Mouse (Mus musculus): ENCODE measurements around the gene Sim2. TPM values are rescaled to one million over a fixed set of nuclear protein-coding genes. Genes with fewer than 3 reads are reported as not detected.

The Sim2 gene
- total RNA-seq, 2 experiments from 2014 or later, result not detected

DNA sequence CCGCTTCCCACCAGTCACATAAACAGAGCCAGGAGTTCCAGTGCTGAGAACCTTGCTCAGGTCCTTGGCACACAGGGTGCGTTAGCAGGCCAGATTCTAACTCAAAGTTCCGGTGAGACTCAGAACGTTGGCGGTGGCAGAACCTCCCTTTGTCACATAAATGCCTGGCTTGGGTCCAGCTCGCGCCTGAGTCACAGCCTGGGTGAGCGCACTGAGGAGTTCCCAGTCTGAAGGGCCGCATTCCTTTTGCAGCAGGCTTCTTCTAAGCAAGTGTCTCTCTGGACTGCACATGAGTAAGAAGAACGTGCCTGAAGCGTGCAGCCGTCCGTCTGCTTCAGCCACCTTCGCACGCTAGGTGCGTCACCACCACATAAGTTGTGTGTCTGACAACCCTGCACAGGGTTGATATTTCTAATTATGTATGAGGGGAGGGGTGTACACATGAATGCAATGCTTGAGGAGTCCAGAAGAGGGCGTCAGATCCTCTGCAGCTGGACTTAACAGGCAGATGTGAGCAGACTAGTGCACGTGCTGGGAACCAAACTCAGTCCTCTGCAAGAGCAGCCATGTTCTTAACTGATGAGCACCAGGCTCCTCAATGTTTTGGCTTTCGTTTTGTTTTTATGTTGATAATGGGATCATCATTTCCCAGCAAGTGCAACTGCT, 9.2 kb upstream of the Sim2 start:
- ATAC-seq (replicated peaks; ENCODE audit: low FRiP score, poor library complexity, severe bottlenecking), result no peak

DNA sequence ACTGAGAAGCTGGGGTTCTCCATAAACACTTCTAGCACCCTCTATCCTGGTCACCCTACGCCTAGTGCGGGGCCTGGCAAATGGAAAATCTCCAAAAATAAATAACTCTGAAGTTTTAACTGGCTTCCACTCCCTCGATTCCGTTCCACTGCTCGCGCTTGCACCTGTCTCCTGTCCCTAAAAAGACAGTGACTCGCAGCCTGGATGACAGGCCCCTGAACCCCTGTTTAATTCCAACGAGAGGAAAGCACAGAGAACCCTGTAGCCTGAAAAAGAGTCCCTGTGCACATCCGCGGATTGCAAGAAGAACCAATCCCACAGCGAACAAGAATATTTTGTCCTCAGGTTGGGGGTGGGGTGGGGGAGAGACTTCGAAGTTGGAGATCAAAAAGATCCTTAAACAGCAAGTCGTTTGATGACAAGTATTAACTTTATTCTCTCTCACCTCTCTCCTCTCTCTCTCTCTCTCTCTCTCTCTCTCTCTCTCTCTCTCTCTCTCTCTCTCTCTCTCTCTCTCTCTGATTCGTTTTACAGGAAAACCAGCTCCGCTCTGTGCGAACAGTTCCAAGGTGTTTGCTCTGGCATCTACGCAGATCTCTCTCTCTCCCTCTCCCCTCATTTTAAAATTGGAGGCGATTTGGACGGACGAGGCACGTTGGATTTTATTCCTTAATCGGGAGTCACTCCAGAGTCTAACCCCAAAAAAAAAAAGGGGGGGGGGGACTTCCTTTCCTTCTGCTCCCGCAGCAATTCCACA, 6.2 kb upstream of the Sim2 start:
- ATAC-seq (replicated peaks; ENCODE audit: low FRiP score, poor library complexity, severe bottlenecking), result no peak

DNA sequence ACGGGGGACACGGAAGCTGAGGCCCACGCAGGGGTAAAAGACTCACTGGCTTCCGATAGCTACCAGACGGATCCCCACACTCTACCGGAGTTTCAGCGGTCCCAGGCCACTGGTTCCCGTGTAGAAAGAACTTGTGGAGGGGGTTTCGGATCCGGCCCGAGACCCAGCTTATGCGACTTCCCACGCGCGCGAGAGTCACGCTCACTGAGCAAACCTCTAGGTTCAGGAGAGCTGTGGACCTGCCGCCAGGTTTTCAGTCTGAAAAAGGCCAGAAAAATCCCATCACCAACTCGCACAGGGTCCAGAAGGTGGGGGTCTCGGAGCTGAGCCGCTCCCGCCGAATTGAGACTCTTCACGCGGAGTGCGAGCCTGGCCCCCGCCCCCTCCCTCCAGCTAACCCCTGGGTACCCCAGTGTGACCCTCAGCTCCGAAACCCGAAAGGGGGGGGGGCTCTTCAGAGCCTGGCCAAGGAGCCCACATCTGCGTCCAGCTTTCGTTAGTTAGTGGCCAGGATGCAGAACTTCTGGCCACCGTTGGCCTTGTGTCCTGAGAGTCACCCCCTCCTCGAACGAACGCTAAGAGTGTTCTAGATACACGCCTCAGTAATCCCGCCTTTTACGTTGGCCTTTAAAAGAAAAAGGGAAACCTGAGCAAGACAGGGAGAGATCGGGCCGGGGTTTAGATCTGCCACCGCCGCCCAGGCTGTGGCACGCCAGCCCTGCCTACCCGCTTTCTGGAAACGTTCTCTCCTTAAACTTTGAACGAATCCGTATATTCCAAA, 5.5 kb upstream of the Sim2 start:
- ATAC-seq (replicated peaks; ENCODE audit: low FRiP score, poor library complexity, severe bottlenecking), result no peak

DNA sequence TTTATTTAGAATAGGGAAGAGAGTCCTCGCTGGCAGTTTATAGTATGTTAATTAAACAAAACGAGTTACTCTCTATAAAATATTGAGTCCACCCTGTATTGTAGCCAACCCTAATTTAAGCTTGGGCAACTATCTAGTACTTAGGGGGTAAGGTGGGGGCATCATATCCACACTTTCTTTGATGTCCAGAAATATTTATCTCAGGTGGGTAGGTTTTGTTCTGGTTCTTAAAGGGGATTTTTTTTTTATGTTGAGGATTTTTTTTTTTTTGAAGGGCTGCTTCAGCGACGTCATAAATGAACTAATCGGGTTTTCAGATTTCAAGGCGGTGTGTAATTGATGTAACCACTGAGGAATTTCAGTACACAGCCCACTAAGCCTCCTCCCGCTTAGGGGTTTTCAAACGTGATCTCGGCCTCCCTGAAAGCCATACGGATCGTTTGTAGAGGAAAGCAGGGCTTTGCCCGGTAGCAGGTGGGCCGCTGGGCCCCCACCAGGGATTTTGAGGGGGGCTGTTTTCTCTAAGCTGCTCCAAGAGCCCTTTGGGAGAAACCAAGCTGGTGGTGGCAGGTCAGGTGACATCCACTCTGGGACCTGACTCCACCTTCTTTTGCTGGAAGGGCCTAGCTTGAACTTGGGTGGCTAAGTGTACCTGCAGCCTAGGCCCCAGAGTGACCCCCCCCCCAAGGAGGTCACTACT, 4.7 kb upstream of the Sim2 start:
- no peak for ATAC-seq (replicated peaks; ENCODE audit: low FRiP score, poor library complexity, severe bottlenecking)

DNA sequence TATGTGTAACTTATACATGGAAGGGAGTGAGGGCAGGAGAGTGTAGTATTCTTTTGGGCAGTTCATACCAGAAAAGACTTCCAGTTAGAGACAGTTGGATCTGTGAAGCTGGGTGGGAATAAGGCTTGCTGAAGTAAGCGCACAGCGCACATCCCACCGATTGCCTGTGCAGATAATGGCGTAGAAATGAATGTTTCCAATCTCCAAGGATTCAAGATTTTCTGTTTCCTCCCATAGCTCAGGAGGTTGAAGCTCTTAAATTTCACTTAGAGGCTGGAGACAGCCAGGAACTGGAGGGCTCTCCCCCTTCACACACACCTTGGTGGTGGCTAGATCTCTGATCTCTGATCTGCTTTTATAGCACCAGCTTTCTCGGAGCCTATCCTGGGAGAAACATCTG, 3.1 kb upstream of the Sim2 start:
- no peak for ATAC-seq (replicated peaks; ENCODE audit: low FRiP score, poor library complexity, severe bottlenecking)

DNA sequence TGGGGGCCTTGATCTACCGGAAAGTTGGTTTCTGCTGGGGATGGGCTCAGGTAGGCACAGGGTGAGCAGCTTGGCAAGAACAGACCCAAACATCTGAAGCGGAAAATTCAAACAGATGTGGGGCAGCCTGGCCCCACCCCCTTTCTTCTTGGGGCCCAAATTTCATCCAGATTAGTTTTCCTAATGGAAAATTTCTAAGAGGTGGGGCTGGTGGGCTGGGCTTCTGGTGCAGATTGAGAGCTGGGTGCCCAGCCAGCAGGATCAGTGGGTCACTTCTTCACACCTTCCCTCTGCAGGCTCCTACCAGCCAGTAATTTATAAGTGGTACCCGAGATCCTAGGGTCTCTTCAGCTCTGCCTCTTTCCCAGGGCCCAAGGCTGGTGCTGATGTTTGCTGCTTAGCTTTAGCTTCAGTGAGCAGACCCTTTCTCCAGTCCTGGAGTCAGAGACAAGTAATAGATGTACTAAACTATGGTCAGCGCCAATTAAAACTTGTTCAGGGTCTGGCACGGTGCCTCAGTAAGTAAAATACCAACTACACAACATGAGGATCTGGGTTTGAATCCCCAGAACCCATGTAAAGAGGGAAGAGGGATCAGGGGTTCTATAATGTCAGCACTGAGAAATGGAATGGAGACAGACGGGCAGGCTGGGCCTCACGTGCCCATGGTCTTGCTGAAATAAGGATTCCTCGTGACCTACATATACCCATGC, 2.6 kb upstream of the Sim2 start:
- no peak for ATAC-seq (replicated peaks; ENCODE audit: low FRiP score, poor library complexity, severe bottlenecking)

DNA sequence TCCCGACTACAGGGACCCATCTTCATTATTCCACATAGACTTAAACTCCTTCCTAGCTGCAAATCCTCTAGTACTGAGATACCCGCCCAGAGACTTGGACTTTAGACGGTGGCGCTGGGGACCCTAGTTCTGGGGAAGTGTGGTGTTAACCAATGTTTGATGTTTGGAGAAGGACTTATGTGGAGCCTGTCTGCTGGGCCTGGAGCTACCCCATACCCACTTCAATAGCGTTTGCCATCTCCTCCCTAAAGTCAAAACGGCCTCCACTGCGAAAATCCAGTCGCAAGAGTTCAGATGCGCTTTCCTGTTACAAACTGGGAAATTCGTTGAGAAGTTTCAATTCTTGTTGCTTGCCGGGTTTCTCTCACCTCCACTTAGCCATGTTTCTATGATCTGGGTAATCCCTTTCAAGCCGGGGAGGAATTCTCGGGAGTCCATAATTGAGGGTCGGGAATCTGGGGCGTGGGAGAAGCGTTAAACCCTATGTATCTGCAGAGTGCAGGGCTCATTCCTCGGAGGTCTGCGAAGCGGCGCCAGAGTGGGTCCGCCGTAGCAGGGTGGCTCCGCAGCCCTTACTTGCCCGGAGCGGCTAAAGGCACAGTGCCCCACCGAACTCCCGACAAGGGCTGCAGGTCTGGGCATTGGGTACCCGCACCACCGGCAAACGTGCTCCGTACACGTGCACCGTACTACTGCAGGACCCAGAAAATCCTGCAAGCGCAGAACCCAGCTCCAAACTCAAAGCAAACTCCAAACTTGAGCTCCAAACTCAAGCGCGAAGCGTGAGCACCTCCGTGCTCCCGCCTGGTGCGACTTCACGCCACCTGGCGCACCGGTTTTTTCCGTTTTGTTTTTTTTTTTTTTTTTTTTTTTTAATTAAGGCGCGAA, 1.5 kb upstream of the Sim2 start:
- no peak for ATAC-seq (replicated peaks; ENCODE audit: low FRiP score, poor library complexity, severe bottlenecking)

DNA sequence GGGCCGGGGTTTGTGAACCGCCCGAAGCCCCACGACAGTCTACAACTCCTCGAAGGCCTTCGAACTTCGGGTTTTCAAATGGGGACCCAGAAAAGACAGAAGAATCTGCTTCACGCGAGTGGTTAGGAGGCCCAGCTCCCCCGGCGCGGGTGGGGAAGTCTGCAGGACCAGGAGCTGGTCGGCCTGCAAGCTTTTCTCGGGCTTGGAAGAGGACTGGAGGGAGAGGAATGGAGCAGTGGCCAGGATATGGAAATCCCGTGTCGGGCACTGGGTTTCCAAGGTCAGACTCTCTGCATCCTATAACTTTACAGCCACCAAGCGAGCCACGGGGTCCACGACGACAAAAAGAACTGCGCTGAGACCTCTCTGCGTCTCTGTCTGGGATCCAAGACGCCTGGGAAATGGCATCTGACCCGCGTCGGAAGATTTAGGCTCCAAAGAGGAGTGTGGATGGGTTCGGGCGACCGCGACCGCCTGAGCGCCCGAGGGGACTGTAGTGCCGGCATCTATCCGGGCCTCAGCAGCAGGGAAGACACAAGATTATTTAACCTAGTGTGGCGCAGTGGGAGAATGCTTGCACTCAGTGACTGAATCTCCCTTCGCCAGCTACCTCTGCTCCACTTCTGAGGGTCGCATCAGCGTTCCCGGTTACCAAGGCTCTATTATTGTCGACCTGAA, 744 bp upstream of the Sim2 start:
- no peak for ATAC-seq (replicated peaks; ENCODE audit: low FRiP score, poor library complexity, severe bottlenecking)

DNA sequence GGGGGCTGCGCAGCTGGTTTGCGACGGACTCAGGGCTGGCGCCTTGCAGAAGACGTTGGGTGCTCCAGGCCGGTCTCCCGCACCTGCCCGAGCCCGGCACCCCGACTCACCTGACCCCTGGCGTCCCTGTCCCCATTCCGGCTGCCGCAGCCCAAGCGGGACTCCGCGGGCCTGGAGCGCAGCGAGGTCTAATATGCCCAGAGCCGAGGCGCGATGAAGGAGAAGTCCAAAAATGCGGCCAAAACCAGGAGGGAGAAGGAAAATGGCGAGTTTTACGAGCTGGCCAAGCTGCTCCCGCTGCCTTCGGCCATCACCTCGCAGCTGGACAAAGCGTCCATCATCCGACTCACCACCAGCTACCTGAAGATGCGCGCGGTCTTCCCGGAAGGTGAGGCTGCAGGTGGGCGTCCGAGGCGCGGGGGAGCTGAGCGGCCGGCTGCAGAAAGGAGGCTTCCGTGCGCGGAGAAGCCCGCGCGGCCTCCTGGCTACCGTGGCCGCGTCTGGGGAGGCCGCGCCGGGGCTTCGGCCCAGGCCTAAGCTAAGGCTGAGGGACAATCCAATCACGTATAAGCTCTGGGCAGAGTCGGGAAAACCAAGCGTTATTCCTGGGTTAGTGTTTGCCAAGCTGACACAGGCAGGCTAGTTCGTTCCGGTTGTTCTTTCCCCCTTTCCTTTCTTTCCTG, 1.0 kb downstream of the Sim2 start:
- ATAC-seq (replicated peaks; ENCODE audit: low FRiP score, poor library complexity, severe bottlenecking), result no peak

DNA sequence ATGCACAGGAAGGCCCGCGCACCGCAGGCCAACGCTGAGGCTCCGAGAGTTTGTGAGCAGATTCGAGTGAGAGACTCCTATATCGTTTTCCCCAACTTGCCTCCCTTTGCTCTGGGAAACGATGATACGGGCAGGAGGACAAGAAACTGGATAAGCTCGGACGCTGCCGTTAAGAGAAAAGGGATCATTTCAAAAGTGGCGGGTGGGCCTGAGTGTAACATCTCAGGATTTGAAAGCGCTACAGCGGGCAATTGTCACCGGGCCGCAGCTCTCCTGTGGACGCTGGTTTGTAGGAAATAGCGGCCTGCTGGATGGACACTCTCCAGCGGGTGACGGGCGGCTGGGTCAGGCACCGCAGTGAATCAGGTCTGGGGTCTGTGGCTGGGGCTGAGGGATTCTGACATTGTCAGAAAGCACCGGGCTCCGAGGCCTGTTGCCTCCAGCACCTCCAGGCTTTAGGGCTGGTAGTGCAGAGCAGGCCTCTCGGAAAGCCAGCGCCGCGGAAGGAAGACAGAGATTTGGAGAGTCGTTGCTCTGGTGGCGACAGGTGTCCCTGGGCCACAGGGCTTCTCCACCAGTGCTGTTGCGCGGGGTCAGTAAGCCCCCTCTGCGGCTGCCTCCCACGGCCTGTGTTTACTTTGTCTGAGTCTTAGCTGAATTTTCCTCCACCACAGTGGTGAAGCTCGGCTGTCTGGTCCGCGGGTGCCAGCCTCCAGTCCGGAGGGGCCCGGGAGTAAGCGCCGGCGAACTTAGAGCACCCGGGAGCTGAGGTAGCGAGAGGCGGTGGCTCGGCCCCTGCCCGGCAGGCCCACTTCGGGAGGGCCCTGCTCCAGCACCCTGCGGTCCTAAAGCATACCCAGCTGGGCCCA, 2.2 kb downstream of the Sim2 start:
- ATAC-seq (replicated peaks; ENCODE audit: low FRiP score, poor library complexity, severe bottlenecking), result no peak

DNA sequence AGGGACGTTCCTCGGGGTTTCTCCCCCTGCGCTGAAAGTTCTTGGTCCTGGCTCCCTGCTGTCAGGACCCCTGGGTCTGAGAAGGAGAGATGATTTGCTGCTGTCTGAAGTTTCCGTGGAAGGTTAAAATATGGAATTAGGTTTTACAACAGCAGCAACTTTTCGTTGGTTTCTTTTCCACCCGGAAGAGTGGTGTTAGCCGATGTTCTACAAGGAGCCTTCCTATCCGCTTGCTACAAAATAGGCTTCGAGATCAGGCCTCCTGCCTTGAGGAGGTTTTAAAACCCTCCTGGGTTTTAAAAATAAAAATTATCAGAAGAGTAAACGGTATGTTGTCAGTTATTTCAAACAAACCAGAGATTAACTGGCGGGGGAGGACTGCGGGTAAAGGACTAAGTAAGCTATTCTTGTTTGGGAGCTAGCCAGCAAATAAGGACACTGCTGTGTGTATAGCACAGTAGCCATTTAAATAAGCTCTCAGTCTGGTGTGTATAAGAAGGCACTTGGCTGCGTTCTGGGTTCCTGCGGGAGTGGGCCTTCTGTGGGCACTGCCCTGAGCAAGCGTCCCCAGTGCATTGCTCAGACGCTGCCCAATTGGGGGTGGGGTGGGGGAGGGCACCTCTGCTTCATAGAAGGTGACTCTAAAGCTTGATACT, 3.0 kb downstream of the Sim2 start:
- no peak for ATAC-seq (replicated peaks; ENCODE audit: low FRiP score, poor library complexity, severe bottlenecking)

DNA sequence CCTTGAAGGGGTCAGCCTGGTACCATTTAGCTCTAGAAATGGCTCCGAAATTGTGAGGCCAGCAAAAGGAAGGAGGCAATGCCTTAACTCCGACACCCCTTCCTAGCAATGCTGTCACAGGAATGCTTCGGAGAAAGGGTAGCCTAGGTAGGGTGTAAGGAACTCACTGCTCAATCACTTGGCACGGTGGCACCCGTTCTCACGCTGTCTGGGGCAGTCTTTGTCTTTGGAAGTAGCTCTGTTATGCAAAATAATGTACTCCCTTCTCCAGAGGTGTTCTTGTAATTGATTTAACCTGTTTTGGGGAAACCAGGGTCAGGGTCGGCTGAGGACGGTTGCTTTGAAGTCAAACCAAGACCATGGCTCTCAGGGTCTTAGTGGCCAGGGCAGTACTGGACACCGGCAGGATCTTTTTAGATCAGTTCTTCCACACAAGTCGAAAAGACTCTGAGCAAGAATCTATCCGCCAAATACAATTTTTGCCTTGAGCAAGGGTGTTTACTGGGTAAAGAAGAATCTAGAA, 3.6 kb downstream of the Sim2 start:
- no peak for ATAC-seq (replicated peaks; ENCODE audit: low FRiP score, poor library complexity, severe bottlenecking)

DNA sequence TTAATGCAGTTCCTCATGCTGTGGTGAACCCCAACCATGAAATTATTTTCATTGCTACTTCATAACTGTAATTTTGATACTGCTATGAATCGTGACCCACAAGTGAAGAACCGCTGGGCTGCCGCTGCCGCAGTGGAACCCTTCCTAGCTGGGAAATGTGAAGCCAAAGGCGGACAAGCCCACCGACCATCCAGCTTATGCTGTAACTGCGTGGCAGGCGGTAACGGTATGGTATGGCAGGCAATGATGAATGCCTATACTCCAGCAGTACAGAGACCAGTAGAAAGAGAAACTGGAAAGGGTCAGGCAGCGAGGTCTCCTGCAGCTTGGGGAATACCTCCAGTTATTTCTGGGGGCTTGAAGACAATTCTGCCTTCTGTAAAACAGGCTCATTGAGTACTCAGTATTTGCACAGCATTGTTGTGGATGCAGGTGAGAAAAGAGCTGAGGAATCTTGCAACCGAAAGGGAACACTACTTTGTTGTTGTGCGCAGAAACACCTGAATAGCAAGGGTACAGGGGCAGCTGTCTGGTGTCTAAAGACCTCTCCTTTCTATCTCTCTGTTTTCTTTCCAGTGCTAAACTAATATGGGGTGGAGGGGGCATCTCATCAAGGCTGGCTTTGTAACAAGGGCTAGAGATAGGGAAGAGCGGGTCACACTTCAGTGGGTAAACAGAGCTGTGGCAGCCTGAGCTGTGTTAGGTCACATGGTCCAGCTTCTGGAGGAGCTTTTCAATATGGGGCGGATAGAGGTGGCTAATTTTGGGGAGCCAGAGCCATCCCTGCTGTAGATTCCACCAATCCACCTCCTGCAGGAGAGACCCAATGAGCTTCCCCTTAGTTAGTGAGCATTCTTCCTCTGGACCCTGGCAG, 4.3 kb downstream of the Sim2 start:
- ATAC-seq (replicated peaks; ENCODE audit: low FRiP score, poor library complexity, severe bottlenecking), result no peak

DNA sequence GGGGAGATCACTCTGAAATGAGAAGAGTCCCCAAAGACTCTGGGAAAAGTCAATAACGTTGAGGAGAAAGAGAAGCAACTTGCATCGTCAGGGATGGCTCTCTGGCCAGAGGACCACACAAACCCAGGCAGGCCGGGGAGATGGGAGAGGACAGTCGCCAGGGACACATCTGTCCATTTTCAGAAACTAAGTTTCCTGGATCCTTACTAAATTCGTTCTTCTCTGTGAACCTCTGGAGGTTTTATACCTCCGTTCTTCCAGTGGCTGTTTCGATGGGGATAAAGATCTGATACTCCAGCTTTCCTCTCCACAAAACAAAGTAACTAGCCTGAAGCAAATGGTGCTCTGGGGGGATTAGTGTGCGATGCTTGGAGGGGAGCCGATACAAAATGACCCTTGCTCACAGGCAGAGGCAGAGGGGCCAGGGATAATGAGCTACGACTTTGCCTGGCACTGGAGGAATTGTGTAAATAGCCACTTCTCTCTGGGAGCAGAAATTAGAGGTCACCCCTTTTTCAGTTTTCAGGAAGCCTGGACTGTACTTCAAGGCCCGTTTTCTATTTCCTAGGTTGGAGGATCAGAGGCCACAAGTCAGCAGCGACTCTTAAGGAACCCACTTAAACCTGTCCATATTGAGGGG, 7.9 kb downstream of the Sim2 start:
- no peak for ATAC-seq (replicated peaks; ENCODE audit: low FRiP score, poor library complexity, severe bottlenecking)
